Mouse (Mus musculus): ENCODE data around the gene Lce1c.

DNA sequence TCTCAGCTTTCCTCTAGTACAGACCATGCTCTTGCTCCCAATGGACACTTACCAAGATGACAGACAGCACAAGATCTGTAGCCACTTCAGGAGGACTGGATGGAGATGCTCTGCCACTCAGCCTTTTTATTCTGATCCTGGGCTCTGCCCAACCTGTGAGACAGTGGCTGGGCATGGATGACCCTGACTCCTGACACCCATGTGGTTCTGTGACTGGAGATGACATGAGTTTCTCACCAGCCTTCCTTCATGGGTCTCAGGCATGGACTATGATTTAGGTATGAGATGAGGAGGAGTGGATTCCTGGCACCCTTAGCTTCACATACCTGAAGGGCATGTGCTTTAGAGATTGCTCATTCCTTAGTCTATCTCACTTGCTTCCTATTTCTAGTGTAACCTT lies 22.2 kb upstream of the Lce1c start, which contains the start of gene Lce1b:
- TF ChIP-seq CTCF (IDR thresholded peaks at IDR 0.05; ENCODE audit: low read depth), result no peak
- no peak for TF ChIP-seq EP300 (IDR thresholded peaks at IDR 0.05; ENCODE audit: low read depth)

Measured in liver, postnatal 0 days (tissue).